Mouse (Mus musculus): ENCODE measurements at regions not wholly inside any gene's neighbourhood (a gene's known extent, or its start where the extent isn't known, plus 50 kb on each side); places are given as distances from the start of the nearest gene placed in this dataset.

GRCm38 (mm10) chr19:28178114-28178513 lies 167.1 kb upstream of the Rfx3 start:
- TF ChIP-seq CHD1 (IDR thresholded peaks at IDR 0.05; ENCODE audit: low read depth, low read length) (no peak), CTCF (IDR thresholded peaks at IDR 0.05 in 2 of 3, conservative IDR thresholded peaks at IDR 0.05 in 1 of 3; ENCODE audit: control insufficient read depth in 1 of 3, insufficient read depth in 1 of 3, low read depth in 2 of 3, low read length in 3 of 3, poor library complexity in 1 of 3, severe bottlenecking in 1 of 3) (no peak), TAL1 (IDR thresholded peaks at IDR 0.05; ENCODE audit: low read length) (no peak)

Measured in MEL (cell line).